Mouse (Mus musculus) cortical plate, adult 2 months (tissue): ENCODE data around the gene Dlg2.

Experiments used
- CTCF ChIP-seq: fragments of 200-500 bp; IDR thresholded peaks from 2 replicates; pipeline ENCODE4 v1.5.1; 2011; ENCODE audit warnings: mild to moderate bottlenecking, control low read depth, low read length; ENCODE audit not compliant: insufficient read depth; ENCODE audit errors: extremely low read depth
- POLR2A ChIP-seq: fragments of 200-500 bp; IDR thresholded peaks from 2 replicates; pipeline ENCODE4 v1.6.1; 2011; ENCODE audit warnings: mild to moderate bottlenecking, low read length, control low read depth; ENCODE audit not compliant: insufficient read depth; ENCODE audit errors: extremely low read depth

GRCm38 (mm10) chr7:91514445-91514844 lies 1038.0 kb downstream of the Dlg2 start:
- TF ChIP-seq CTCF (no peak), POLR2A (no peak)
